Mouse (Mus musculus): ENCODE measurements around the gene Ssrp1. TPM values are rescaled to one million over a fixed set of nuclear protein-coding genes. Genes with fewer than 3 reads are reported as not detected.
A peak's percentile ranks its signal among the peaks of the same experiment; 100 is the strongest.

Gene Ssrp1
- polyA plus RNA-seq, 1 experiment from 2014 or later: 297 TPM

- Histone ChIP-seq H3K27ac (no peak overlapping the region), H3K4me1 (peaks cover 36% of the 10 kb centered on the region), H3K9ac (no peak overlapping the region), H3K9me3 (no peaks in the 10 kb centered on the region), H3K4me2 (replicated peaks) (no peak overlapping the region), H3K36me3 (peaks cover 63% of the 10 kb centered on the region), H3K4me3 (no peak overlapping the region), H3K27me3 (no peaks in the 10 kb centered on the region)
- 67% methylated on average over 12 of the region's 12 CpGs for WGBS
- no peak for ATAC-seq (ENCODE audit: low FRiP score, low read depth)
Observed at GRCm38 (mm10) chr2:85065141-85065875, 28.3 kb downstream of the Ssrp1 start.

DNA sequence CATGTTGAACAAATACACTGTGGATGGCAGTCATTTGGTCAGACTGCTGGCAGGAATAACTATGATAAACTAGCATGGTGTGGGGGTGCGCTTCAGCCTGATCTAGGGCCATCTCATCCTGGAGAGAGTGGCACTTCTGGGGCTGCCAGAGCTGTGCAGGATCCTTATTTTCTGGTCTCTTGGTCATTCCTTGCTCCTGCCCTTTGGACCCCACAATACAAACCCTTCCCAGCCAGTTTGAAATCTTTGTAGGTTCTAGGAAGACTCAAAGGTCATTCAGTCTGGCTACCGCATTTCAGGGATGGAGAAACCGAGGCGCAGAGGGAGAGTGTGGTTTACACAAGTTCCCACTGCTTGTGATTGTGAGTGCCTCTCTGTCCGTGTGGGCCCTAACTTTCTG, 29.9 kb downstream of the Ssrp1 start:
- ATAC-seq (ENCODE audit: low FRiP score, low read depth): no peak
- Histone ChIP-seq H3K4me2 (replicated peaks) (no peak overlapping the region), H3K4me1 (peaks cover 25% of the 10 kb centered on the region; the same call in 1 of the 2 replicates), H3K9me3 (no peaks in the 10 kb centered on the region), H3K9ac (no peak overlapping the region), H3K27me3 (no peaks in the 10 kb centered on the region), H3K4me3 (no peak overlapping the region), H3K36me3 (peaks cover 77% of the 10 kb centered on the region), H3K27ac (no peak overlapping the region)
- 92% methylated on average over 5 of the region's 5 CpGs for WGBS

DNA sequence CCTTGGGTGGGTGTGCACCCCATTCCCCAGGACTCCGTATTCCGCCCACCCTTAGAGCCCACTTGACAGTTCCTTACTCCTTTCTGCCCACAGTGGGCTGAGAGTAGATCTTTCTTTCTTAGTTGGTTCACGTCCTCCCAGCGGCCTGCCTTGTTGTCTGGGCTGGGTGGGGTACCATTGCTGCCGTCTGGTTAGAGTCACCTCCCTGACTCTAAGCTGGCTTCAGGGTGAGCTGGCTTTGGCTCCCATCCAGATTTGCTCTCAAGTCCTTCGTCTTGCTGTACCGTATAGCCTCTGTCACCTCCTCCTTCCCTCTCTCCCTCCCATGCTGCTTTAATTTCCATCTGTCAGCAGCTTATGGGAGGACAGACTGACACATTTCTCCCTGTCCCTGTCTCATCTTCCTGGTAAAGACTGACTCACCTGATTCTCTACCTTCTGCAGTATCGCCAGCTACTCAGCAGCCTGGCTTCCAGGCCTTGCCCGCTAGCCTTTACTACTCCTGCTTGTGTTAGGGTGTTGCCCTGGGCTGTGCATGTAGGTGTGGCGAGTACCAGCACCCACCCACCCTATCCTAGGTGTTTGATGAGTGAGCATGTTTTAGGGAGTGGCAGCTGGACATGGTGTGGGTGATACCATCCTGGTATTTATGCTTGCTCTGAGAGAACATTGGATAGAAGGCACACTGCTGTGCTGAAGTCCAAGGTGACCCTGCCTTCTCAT, 31.0 kb downstream of the Ssrp1 start:
- Histone ChIP-seq H3K4me1 (peaks cover 25% of the 10 kb centered on the region; the same call in 1 of the 2 replicates), H3K9me3 (no peaks in the 10 kb centered on the region), H3K4me3 (no peak overlapping the region), H3K27me3 (no peaks in the 10 kb centered on the region), H3K9ac (no peak overlapping the region), H3K36me3 (peaks cover 77% of the 10 kb centered on the region), H3K27ac (no peak overlapping the region), H3K4me2 (replicated peaks) (no peak overlapping the region)
- WGBS: 70% methylated on average over 10 of the region's 10 CpGs
- no peak for ATAC-seq (ENCODE audit: low FRiP score, low read depth)

- Histone ChIP-seq H3K9ac (no peak overlapping the region), H3K27ac (no peak overlapping the region), H3K4me1 (peaks cover 25% of the 10 kb centered on the region; the same call in 1 of the 2 replicates), H3K36me3 (peaks cover 77% of the 10 kb centered on the region), H3K4me3 (no peak overlapping the region), H3K4me2 (replicated peaks) (no peak overlapping the region), H3K9me3 (no peaks in the 10 kb centered on the region), H3K27me3 (no peaks in the 10 kb centered on the region)
- WGBS: 75% methylated on average over 2 of the region's 2 CpGs
- no peak for ATAC-seq (ENCODE audit: low FRiP score, low read depth)
Observed at GRCm38 (mm10) chr2:85068626-85069025, 31.6 kb downstream of the Ssrp1 start.

DNA sequence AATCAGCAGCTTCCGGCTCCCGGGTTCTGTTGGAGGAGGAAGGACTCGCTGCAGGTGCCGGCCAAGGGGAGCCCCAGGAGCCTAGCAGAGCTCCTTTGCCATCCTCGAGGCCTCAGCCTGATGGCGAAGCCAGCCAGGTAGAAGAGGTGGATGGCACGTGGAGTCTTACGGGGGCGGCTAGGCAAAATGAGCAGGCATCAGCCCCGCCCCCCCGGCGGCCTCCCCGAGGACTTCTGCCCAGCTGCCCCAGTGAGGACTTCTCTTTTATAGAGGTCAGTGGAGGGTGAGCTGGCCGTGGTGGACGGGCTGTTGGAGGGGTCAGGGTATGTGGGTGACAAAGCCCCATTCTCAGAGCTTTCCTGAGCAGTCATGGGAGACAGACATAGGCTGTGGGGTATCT, 33.1 kb downstream of the Ssrp1 start:
- H3K9ac ChIP-seq: 0 out of 2 replicates have a peak overlapping the region, but pooled peaks have one; percentile 1
- no peak overlapping the region for H3K4me3 ChIP-seq
- peak overlapping the region; percentile 69 for H3K27ac ChIP-seq
- H3K27me3 ChIP-seq: no peaks in the 10 kb centered on the region
- H3K4me2 ChIP-seq (replicated peaks): no peak overlapping the region
- ATAC-seq (ENCODE audit: low FRiP score, low read depth): no peak; the same call in 1 of the 2 replicates
- peaks cover 22% of the 10 kb centered on the region; the same call in 1 of the 2 replicates for H3K4me1 ChIP-seq
- H3K36me3 ChIP-seq: peaks cover 77% of the 10 kb centered on the region
- H3K9me3 ChIP-seq: no peaks in the 10 kb centered on the region
- 71% methylated on average over 15 of the region's 15 CpGs for WGBS

GRCm38 (mm10) chr2:85071921-85072320, 34.9 kb downstream of the Ssrp1 start:
- Histone ChIP-seq H3K27ac (no peak overlapping the region), H3K9me3 (no peaks in the 10 kb centered on the region), H3K36me3 (peaks cover 58% of the 10 kb centered on the region), H3K4me1 (peaks cover 16% of the 10 kb centered on the region; the same call in 1 of the 2 replicates), H3K9ac (no peak overlapping the region), H3K4me2 (replicated peaks) (no peak overlapping the region), H3K4me3 (no peak overlapping the region), H3K27me3 (no peaks in the 10 kb centered on the region)
- WGBS: 82% methylated on average over 5 of the region's 5 CpGs
- no peak for ATAC-seq (ENCODE audit: low FRiP score, low read depth)

DNA sequence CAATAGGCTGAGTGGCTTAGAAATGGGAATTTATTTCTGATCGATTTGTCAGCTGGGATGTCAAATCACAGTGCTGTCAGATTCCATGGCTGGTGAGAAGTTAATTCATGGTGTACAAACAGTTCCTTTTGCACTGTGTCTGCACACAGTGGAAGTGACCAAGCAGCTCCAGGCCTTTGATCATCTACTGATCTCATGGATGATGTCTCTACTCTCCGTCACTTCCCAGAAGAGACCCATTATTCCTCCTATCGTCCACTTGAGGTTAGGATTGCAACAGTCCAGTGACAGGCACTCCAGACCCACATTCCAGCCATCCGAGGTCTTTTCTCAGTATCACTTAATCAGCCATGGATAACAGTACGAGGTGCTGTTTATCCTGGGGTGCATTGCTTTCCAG, 36.7 kb downstream of the Ssrp1 start:
- no peak overlapping the region for H3K4me2 ChIP-seq (replicated peaks)
- H3K4me3 ChIP-seq: no peak overlapping the region
- no peaks in the 10 kb centered on the region for H3K27me3 ChIP-seq
- no peak overlapping the region for H3K9ac ChIP-seq
- no peaks in the 10 kb centered on the region for H3K9me3 ChIP-seq
- H3K4me1 ChIP-seq: 0 out of 2 replicates have a peak, but pooled peaks cover 11% of the 10 kb centered on the region
- H3K27ac ChIP-seq: no peak overlapping the region
- ATAC-seq (ENCODE audit: low FRiP score, low read depth): no peak
- 86% methylated on average over 5 of the region's 5 CpGs for WGBS
- peaks cover 64% of the 10 kb centered on the region for H3K36me3 ChIP-seq

GRCm38 (mm10) chr2:85088716-85089646, 51.9 kb downstream of the Ssrp1 start:
- Histone ChIP-seq H3K4me3 (no peak overlapping the region), H3K9ac (no peak overlapping the region), H3K36me3 (peaks cover 3% of the 10 kb centered on the region; the same call in 1 of the 2 replicates), H3K4me1 (peaks cover 6% of the 10 kb centered on the region), H3K9me3 (no peaks in the 10 kb centered on the region), H3K27me3 (no peaks in the 10 kb centered on the region), H3K4me2 (replicated peaks) (no peak overlapping the region), H3K27ac (no peak overlapping the region)
- ATAC-seq (ENCODE audit: low FRiP score, low read depth): peak; percentile 71
- 58% methylated on average over 11 of the region's 11 CpGs for WGBS

- peaks cover 6% of the 10 kb centered on the region for H3K4me1 ChIP-seq
- no peak overlapping the region for H3K4me2 ChIP-seq (replicated peaks)
- H3K9ac ChIP-seq: no peak overlapping the region
- no peak for ATAC-seq (ENCODE audit: low FRiP score, low read depth)
- no peak overlapping the region for H3K4me3 ChIP-seq
- H3K27ac ChIP-seq: no peak overlapping the region
- H3K9me3 ChIP-seq: no peaks in the 10 kb centered on the region
- no peaks in the 10 kb centered on the region for H3K36me3 ChIP-seq
- H3K27me3 ChIP-seq: no peaks in the 10 kb centered on the region
- 91% methylated on average over 4 of the region's 4 CpGs for WGBS
Observed at GRCm38 (mm10) chr2:85091325-85091724, 54.3 kb downstream of the Ssrp1 start.

DNA sequence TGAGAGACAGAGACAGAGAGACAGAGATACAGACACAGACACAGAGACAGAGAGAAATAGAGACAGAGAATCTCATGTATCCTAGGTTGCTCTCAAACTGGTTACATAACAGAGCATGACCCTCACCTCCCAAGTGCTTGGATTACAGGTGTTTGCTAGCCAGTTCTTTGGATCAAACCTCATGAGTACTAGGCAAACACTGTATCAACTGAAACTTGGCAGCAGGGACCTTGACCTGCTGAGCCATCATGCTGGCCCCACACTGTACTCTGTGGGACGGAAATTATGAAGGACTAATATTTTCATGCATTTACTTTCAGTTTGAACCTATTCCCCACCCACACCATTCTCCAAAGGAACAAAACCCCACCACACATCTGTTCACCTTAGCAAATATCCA, 56.3 kb downstream of the Ssrp1 start:
- ATAC-seq (ENCODE audit: low FRiP score, low read depth): no peak
- WGBS: 93% methylated on average over 1 of the region's 1 CpGs
- Histone ChIP-seq H3K27ac (no peak overlapping the region), H3K36me3 (no peaks in the 10 kb centered on the region), H3K4me2 (replicated peaks) (no peak overlapping the region), H3K4me1 (peaks cover 6% of the 10 kb centered on the region), H3K9ac (no peak overlapping the region), H3K9me3 (no peaks in the 10 kb centered on the region), H3K27me3 (no peaks in the 10 kb centered on the region), H3K4me3 (no peak overlapping the region)

GRCm38 (mm10) chr2:85095906-85096305, 58.9 kb downstream of the Ssrp1 start:
- Histone ChIP-seq H3K4me1 (no peaks in the 10 kb centered on the region), H3K36me3 (no peaks in the 10 kb centered on the region), H3K9me3 (peaks cover 1% of the 10 kb centered on the region; the same call in 1 of the 2 replicates), H3K27me3 (no peaks in the 10 kb centered on the region), H3K27ac (no peak overlapping the region), H3K4me2 (replicated peaks) (no peak overlapping the region), H3K9ac (no peak overlapping the region), H3K4me3 (no peak overlapping the region)
- WGBS: 66% methylated on average over 5 of the region's 5 CpGs
- ATAC-seq (ENCODE audit: low FRiP score, low read depth): no peak
